Mouse (Mus musculus) MEL (cell line): ENCODE measurements around the gene Aip. TPM values are rescaled to one million over a fixed set of nuclear protein-coding genes. Genes with fewer than 3 reads are reported as not detected.

ENCODE experiments used
- DNase-seq: peaks from one replicate; pipeline ENCODE4 v3.0.0; 2011; ENCODE audit warnings: low read depth, low spot score
- H3K27ac ChIP-seq: 2 replicates; pipeline ENCODE4 v1.5.1; 2012; ENCODE audit warnings: low read depth, mild to moderate bottlenecking, control low read depth, low read length, moderate library complexity; ENCODE audit not compliant: control insufficient read depth
- H3K27me3 ChIP-seq, 2 experiments: fragments of 150-350 bp in 1 of 2; sonication (generic) in 1 of 2; 2 replicates each; pipeline ENCODE4 v1.6.1; 2012; ENCODE audit warnings: low read length in 2 of 2, mild to moderate bottlenecking in 2 of 2, improper control_type of control experiment in 1 of 2, moderate library complexity in 1 of 2; ENCODE audit not compliant: insufficient read depth in 2 of 2, control insufficient read depth in 1 of 2
- H3K36me3 ChIP-seq, 2 experiments: 2 replicates each; pipeline ENCODE4 v1.6.1; 2012 to 2014; ENCODE audit warnings: low read length in 2 of 2, improper control_type of control experiment in 1 of 2, inconsistent platforms in 1 of 2, mild to moderate bottlenecking in 1 of 2; ENCODE audit not compliant: insufficient read depth in 2 of 2, control insufficient read depth in 1 of 2
- H3K4me1 ChIP-seq, 2 experiments: fragments of 150-350 bp in 1 of 2; sonication (generic) in 1 of 2; 2 replicates each; pipeline ENCODE4 v1.6.1; 2012; ENCODE audit warnings: low read length in 2 of 2, improper control_type of control experiment in 1 of 2, mild to moderate bottlenecking in 1 of 2; ENCODE audit not compliant: insufficient read depth in 2 of 2, control insufficient read depth in 1 of 2
- H3K4me3 ChIP-seq, 2 experiments: fragments of 150-350 bp in 1 of 2; sonication (generic) in 1 of 2; 2 replicates each; pipeline ENCODE4 v1.5.1; 2012; ENCODE audit warnings: low read depth in 2 of 2, low read length in 2 of 2, mild to moderate bottlenecking in 2 of 2, moderate library complexity in 2 of 2, control low read depth in 1 of 2, improper control_type of control experiment in 1 of 2; ENCODE audit not compliant: control insufficient read depth in 1 of 2, insufficient read depth in 1 of 2
- H3K79me2 ChIP-seq: 2 replicates; pipeline ENCODE4 v1.6.1; 2012; ENCODE audit warnings: mild to moderate bottlenecking, low read length, moderate library complexity; ENCODE audit not compliant: control insufficient read depth, poor library complexity, insufficient read depth
- H3K9ac ChIP-seq: 2 replicates; pipeline ENCODE4 v1.6.1; 2012; ENCODE audit warnings: low read depth, mild to moderate bottlenecking, control low read depth, low read length, moderate library complexity; ENCODE audit not compliant: control insufficient read depth, poor library complexity, severe bottlenecking
- H3K9me3 ChIP-seq: fragments of 150-350 bp; sonication (generic); replicated peaks from 2 replicates; pipeline ENCODE4 v1.6.1; 2012; ENCODE audit warnings: mild to moderate bottlenecking, low read length, improper control_type of control experiment, moderate library complexity; ENCODE audit not compliant: insufficient read depth
- CHD1 ChIP-seq: IDR thresholded peaks from 2 replicates; pipeline ENCODE4 v1.6.1; 2012; ENCODE audit warnings: low read depth, mild to moderate bottlenecking, inconsistent platforms, low read length, improper control_type of control experiment
- ELF1 ChIP-seq: IDR thresholded peaks from 2 replicates; pipeline ENCODE4 v1.6.1; 2014; ENCODE audit warnings: low read depth, mild to moderate bottlenecking, inconsistent platforms, low read length, improper control_type of control experiment, moderate library complexity
- KAT2A ChIP-seq: conservative IDR thresholded peaks from 2 replicates; pipeline ENCODE4 v1.6.1; 2012; ENCODE audit warnings: low read depth, low read length, improper control_type of control experiment, inconsistent platforms
- MAFK ChIP-seq: IDR thresholded peaks from 2 replicates; pipeline ENCODE4 v1.6.1; 2011; ENCODE audit warnings: low read depth, mild to moderate bottlenecking, low read length, improper control_type of control experiment, borderline replicate concordance
- MAX ChIP-seq: IDR thresholded peaks from 2 replicates; pipeline ENCODE4 v1.6.1; 2011; ENCODE audit warnings: low read length, improper control_type of control experiment
- POLR2AphosphoS5 ChIP-seq: IDR thresholded peaks from 2 replicates; pipeline ENCODE4 v1.6.1; 2012; ENCODE audit warnings: low read depth, borderline replicate concordance, mild to moderate bottlenecking, inconsistent platforms, low read length, moderate library complexity, mixed read lengths
- RCOR1 ChIP-seq: IDR thresholded peaks from 2 replicates; pipeline ENCODE4 v1.6.1; 2012; ENCODE audit warnings: low read depth, mild to moderate bottlenecking, inconsistent platforms, low read length, improper control_type of control experiment
- SIN3A ChIP-seq: IDR thresholded peaks from 2 replicates; pipeline ENCODE4 v1.6.1; 2012; ENCODE audit warnings: low read length, improper control_type of control experiment, inconsistent platforms
- SMC3 ChIP-seq: IDR thresholded peaks from 2 replicates; pipeline ENCODE4 v1.6.1; 2011; ENCODE audit warnings: low read depth, low read length, improper control_type of control experiment
- TAL1 ChIP-seq: IDR thresholded peaks from 2 replicates; pipeline ENCODE4 v1.6.1; 2012; ENCODE audit warnings: mild to moderate bottlenecking, inconsistent platforms, low read length, moderate library complexity, mixed read lengths
- ZKSCAN1 ChIP-seq: IDR thresholded peaks from 2 replicates; pipeline ENCODE4 v1.6.1; 2012; ENCODE audit warnings: low read depth, mild to moderate bottlenecking, inconsistent platforms, low read length, improper control_type of control experiment, moderate library complexity
- ZMIZ1 ChIP-seq: IDR thresholded peaks from 2 replicates; pipeline ENCODE4 v1.6.1; 2012; ENCODE audit warnings: low read depth, mild to moderate bottlenecking, inconsistent platforms, low read length, improper control_type of control experiment, moderate library complexity
- polyA plus RNA-seq, 2 experiments: library from polyadenylated mRNA; stranded (reverse) in 1 of 2; unstranded in 1 of 2; fragments of >175 nt in 1 of 2; fragments of >200 nt in 1 of 2; gene quantifications; 2 replicates each; pipeline versions ENCODE4 v1.2.1 to v1.2.4; 2012; ENCODE audit warnings: low replicate concordance in 2 of 2, low read depth in 1 of 2; ENCODE audit not compliant: insufficient read length in 2 of 2, insufficient read depth in 1 of 2, missing spikeins in 1 of 2
- total RNA-seq: library from RNA; depleted of rRNA; stranded (reverse); fragments of 300-350 nt; gene quantifications from 2 replicates; pipeline ENCODE4 v1.2.3, GENCODE M21; 2012

Aip gene
- total and polyA plus RNA-seq, 3 experiments, result 37.8 to 101 TPM; not detected in 1

DNA sequence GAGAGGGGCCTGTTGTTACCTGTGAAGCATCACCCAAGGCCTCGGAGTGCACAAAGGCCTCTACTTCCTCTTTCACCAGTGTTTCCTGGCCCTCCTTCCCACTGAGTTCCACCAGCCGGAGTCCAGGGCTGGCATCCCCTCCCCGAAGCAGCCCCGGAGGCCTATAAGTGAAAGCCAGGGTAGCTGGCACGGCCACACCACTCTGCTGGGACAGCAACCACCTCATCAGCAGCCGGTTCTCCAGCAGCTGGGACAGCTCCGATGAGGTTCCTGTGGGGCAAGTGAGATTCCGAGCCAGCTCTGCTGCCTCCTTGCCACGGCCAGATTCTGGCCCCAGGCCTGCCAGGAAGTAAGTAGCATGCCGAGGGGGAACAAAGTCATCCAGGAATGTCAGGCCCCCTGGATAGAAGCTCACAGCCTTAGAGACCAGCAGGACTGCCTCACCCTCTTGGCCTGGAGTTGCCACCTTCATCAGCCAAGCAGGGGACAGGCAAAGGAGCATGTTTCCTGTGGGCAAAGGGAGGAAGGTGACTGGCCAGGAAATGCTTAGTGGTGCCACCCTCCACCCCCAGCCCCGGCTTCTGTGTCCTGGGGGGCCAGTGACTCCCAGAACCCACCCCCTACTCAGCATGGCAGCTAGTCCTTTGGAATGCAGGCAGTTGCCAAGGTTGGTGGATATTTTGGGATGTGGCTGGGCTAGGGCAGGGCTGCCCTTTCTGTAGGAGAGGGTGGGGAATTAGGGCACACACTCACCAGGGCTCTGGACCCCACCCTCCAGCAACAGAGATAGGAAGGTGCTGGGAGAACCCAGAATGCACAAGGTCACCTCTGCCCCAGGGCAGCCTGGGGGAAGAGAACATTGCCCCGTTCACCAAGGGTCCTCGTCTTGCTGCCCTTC lies 46.0 kb upstream of the Aip start:
- TF ChIP-seq RCOR1 (no peak), TAL1 (no peak), ELF1 (no peak)
- Histone ChIP-seq H3K36me3 (peaks cover 0 to 4% of the 10 kb centered on the region in 2 experiments; a peak in 2 of 4 replicates), H3K27ac (no peak overlapping the region), H3K4me3 (no peak overlapping the region), H3K27me3 (no peaks in the 10 kb centered on the region), H3K4me1 (peaks cover 0 to 8% of the 10 kb centered on the region in 2 experiments; a peak in 2 of 4 replicates), H3K9ac (no peak overlapping the region), H3K79me2 (no peaks in the 10 kb centered on the region; the same call in 1 of the 2 replicates), H3K9me3 (no peaks in the 10 kb centered on the region)
- peak; percentile 20 for DNase-seq

GRCm38 (mm10) chr19:4170723-4171392 lies 45.2 kb upstream of the Aip start:
- Histone ChIP-seq H3K36me3 (peaks cover 0 to 4% of the 10 kb centered on the region in 2 experiments; a peak in 2 of 4 replicates), H3K4me1 (peaks cover 0 to 8% of the 10 kb centered on the region in 2 experiments; a peak in 2 of 4 replicates)
- no peak for TF ChIP-seq KAT2A
- TF ChIP-seq CHD1, result no peak
- no peak for TF ChIP-seq POLR2AphosphoS5
- TF ChIP-seq ZKSCAN1, result no peak

DNA sequence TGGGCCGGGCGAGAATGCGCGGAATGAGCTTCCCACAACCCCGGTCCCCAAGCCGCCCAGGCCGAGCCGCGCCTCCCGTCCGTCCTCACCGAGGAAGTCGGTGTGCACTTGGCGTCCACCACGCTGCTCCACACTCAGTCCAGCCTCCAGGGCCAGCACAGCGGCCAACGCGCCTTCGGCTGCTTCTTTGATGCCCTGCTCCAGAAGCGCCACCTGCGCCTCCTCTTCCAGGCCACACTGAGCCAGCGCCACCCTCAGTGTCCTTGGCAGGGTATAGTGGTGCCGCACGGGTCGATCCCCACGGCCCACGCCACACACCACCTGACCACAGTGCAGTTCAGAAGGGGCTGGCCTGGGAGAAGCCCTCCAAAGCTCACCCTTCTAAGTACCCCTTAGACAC lies 44.2 kb upstream of the Aip start:
- DNase-seq, result no peak
- peak overlapping the region; percentile 39 for H3K27ac ChIP-seq

More at GRCm38 (mm10) chr19:4170723-4171392, 45.2 kb upstream of the Aip start:
- H3K9ac ChIP-seq, result no peak overlapping the region
- no peaks in the 10 kb centered on the region; the same call in 1 of the 2 replicates for H3K79me2 ChIP-seq
- no peak overlapping the region for H3K4me3 ChIP-seq
- no peaks in the 10 kb centered on the region for H3K27me3 ChIP-seq
- DNase-seq, result no peak
- no peak overlapping the region for H3K27ac ChIP-seq
- H3K9me3 ChIP-seq, result no peaks in the 10 kb centered on the region

More for the DNA sequence above, 44.2 kb upstream of the Aip start:
- Histone ChIP-seq H3K36me3 (peaks cover 0 to 4% of the 10 kb centered on the region in 2 experiments; a peak in 2 of 4 replicates), H3K4me3 (peak overlapping the region; percentile 64 to 71), H3K4me1 (peaks cover 0 to 8% of the 10 kb centered on the region in 2 experiments; a peak in 2 of 4 replicates), H3K27me3 (no peaks in the 10 kb centered on the region), H3K79me2 (no peaks in the 10 kb centered on the region; the same call in 1 of the 2 replicates), H3K9me3 (no peaks in the 10 kb centered on the region), H3K9ac (peak overlapping the region; percentile 89)
- TF ChIP-seq ZKSCAN1 (no peak), SMC3 (no peak), MAX (no peak; the same call in 1 of the 2 replicates), SIN3A (0 out of 2 replicates have a peak, but pooled peaks have one; percentile 3), MAFK (no peak), ZMIZ1 (no peak)
